Mouse (Mus musculus) G1E (cell line): ENCODE measurements around the gene Prkcd.

Source experiments
- CTCF ChIP-seq: IDR thresholded peaks from 2 replicates; pipeline ENCODE4 v1.5.1; 2012; ENCODE audit warnings: low read depth, low read length, inconsistent platforms, mixed read lengths
- GATA1 ChIP-seq: IDR thresholded peaks from 2 replicates; pipeline ENCODE4 v1.6.1; 2012; ENCODE audit warnings: borderline replicate concordance, low read length, inconsistent platforms, mixed read lengths
- POLR2AphosphoS5 ChIP-seq: IDR thresholded peaks from 2 replicates; pipeline ENCODE4 v1.6.1; 2012; ENCODE audit warnings: low read depth, low read length, inconsistent platforms; ENCODE audit not compliant: insufficient replicate concordance
- TAL1 ChIP-seq: conservative IDR thresholded peaks from 2 replicates; pipeline ENCODE4 v1.6.1; 2012; ENCODE audit warnings: low read depth, low read length, inconsistent platforms, mixed read lengths

- TF ChIP-seq CTCF (no peak), GATA1 (no peak), TAL1 (no peak), POLR2AphosphoS5 (no peak)
These were observed 1.7 kb downstream of the Prkcd start for GRCm38 (mm10) chr14:30624277-30624721.
